Mouse (Mus musculus) monocyte, adult 2 months (primary cell): ENCODE results near the gene Grid2.

ENCODE experiments used
- DNase-seq, 2 experiments: peaks; one replicate each; pipeline ENCODE4 v3.0.0; 2022; ENCODE audit warnings: low spot score in 2 of 2, low read depth in 1 of 2

The Grid2 gene

GRCm38 (mm10) chr6:64728499-64729198 lies 1473.0 kb downstream of the Grid2 start, which contains the start of gene Atoh1:
Gene Atoh1 (plus strand): TSS chr6:64729125.
- no peak for DNase-seq

- no peak for DNase-seq
Measured at GRCm38 (mm10) chr6:64729231-64730011, 1473.7 kb downstream of the Grid2 start.

GRCm38 (mm10) chr6:64730030-64730429 lies 1474.4 kb downstream of the Grid2 start:
- no peak for DNase-seq

GRCm38 (mm10) chr6:64730506-64731020 lies 1474.9 kb downstream of the Grid2 start:
- no peak for DNase-seq

- no peak for DNase-seq
Measured at GRCm38 (mm10) chr6:64731126-64731525, 1475.5 kb downstream of the Grid2 start.

- DNase-seq = no peak
Measured at GRCm38 (mm10) chr6:64731621-64732320, 1476.1 kb downstream of the Grid2 start.

GRCm38 (mm10) chr6:64733311-64733710 lies 1477.6 kb downstream of the Grid2 start:
- DNase-seq = no peak

GRCm38 (mm10) chr6:64734441-64735320 lies 1479.0 kb downstream of the Grid2 start:
- no peak for DNase-seq

- DNase-seq = no peak
Measured at GRCm38 (mm10) chr6:64736317-64736716, 1480.6 kb downstream of the Grid2 start.

GRCm38 (mm10) chr6:64742915-64743489 lies 1487.3 kb downstream of the Grid2 start:
- no peak for DNase-seq
